Mouse (Mus musculus) liver, postnatal 0 days (tissue): Measurements from ENCODE around the gene Rnf187.
"Not testable (repeated sequence)": the region's sequence is repeated elsewhere in the genome, so short reads cannot be mapped to it uniquely, and the experiment has no call there.

Source experiments
- CTCF ChIP-seq: sonication (generic); IDR thresholded peaks from 2 replicates; pipeline ENCODE4 v1.5.1; 2016; ENCODE audit warnings: antibody characterized with exemption, low read depth
- EP300 ChIP-seq: IDR thresholded peaks from 2 replicates; pipeline ENCODE4 v1.6.1; 2016; ENCODE audit warnings: antibody characterized with exemption, low read depth, mild to moderate bottlenecking

DNA sequence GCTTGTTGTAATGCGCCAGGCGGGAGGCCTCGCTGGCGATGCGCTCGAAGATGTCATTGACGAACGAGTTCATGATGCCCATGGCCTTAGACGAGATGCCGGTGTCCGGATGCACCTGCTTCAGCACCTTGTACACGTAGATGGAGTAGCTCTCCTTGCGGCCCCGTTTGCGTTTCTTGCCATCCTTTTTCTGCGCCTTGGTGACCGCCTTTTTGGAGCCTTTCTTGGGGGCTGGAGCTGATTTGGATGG lies 15.4 kb upstream of the Rnf187 start:
- not testable (repeated sequence) for TF ChIP-seq EP300, CTCF
